Mouse (Mus musculus) CD4-positive, CD25-positive, alpha-beta regulatory T cell, adult 4 months (primary cell): ENCODE results near the gene A4galt. TPM values are rescaled to one million over a fixed set of nuclear protein-coding genes. Genes with fewer than 3 reads are reported as not detected.
"Not testable (repeated sequence)": the region's sequence is repeated elsewhere in the genome, so short reads cannot be mapped to it uniquely, and the experiment has no call there.

Experiments
- ATAC-seq: one replicate; pipeline ENCODE4 v1.8.0; 2017
- polyA plus RNA-seq, 2 experiments: library from polyadenylated mRNA; unstranded; fragments of 100-300 nt; shearing (Covaris generic); gene quantifications; one replicate each; pipeline ENCODE4 v1.2.1; 2017

A4galt gene
- not detected for polyA plus RNA-seq

- no peak for ATAC-seq
Observed at GRCm38 (mm10) chr15:83251176-83252004, at the start of gene A4galt. Gene A4galt, minus strand, starts transcription at chr15:83251774.

DNA sequence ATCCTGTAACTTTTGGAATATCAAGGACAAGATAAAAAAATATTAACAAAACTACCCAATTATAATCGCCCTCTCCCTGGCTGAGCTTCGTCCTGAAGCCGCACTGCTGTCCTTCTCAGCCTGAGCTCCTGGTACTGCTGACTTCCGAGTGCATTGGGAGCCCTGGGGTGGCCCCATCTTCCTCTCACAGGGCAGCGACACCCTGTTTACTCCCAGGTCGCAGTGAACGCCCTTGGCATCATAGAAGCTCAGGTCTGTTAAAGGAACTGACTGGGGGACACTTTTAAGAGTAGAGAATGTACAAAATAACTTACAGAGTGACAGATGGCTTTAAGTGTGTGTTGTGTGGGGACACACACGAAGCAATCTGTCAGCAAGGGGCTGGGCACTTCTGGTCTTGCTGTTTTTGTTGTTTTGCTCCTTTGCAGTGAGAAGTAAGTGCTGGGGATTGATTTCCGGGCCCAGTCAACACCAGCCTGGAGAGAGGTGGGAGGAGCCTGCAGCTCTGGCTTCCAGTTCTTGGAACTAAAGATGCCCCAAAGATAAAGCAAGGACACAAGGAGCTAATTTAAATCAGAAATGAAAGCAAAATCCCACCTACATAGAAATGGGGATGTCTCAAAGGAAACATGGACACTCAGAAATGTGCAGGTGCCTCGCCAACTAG lies 48.5 kb upstream of the A4galt start:
- ATAC-seq = no peak

DNA sequence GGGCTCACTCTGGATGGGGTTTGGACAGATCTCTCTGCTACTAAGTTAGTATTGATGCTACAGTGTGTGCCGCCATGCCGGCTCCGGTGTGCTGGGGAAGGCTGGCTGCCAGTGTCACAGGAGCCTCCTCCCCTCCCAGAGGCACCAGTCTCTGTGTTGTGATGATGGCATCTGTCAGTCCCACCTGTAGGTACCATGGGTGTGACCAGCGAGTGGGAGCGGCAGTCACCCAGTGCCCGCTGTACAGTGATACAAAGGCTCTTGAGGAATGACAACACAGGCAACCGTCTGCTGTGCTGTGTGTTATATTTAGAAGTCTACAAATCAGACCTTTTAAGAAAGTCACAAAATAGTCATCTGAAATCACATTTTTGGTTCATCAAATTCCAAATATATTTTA lies 47.9 kb upstream of the A4galt start:
- no peak for ATAC-seq

GRCm38 (mm10) chr15:83298810-83299209 lies 47.2 kb upstream of the A4galt start:
- ATAC-seq = no peak

DNA sequence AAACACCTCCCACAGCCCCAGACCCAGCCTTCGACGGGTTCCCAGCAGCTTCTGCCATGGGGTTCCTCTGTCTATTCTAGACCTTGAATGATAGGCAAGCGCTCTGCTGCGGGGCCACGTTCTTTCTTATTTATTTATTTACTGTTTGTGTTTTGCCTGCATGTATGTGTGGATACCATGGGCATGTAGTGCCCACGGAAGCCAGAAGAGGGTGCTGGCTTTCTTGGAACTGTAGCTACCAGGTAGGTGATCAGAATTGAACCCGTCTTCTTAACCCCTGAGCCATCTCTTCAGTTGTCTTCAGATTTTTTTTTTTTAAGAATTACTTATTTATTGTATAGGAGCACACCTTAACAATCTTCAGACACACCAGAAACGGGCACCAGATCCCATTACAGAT lies 46.7 kb upstream of the A4galt start:
- no peak for ATAC-seq

- no peak for ATAC-seq
Observed at GRCm38 (mm10) chr15:83296771-83297311, 45.3 kb upstream of the A4galt start.

DNA sequence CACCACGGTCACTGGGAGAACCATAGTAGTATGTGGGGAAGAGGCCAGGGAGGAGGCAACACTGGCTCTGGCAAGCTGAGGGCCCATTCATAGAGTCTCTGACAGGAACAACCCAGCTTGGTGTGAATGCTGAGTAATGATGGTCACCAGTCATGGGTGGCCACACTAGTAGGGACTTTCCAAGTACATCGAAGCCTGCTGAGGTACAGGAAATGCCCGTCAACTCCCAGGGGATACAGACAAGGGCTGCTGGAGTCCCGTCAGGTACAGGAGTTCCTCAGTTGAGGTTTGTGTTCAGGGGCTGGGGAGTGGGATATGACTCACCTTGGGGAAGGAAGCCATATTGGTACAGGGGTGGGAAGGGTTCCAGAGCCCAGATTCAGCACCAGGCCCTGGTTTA lies 44.5 kb upstream of the A4galt start:
- ATAC-seq = no peak

DNA sequence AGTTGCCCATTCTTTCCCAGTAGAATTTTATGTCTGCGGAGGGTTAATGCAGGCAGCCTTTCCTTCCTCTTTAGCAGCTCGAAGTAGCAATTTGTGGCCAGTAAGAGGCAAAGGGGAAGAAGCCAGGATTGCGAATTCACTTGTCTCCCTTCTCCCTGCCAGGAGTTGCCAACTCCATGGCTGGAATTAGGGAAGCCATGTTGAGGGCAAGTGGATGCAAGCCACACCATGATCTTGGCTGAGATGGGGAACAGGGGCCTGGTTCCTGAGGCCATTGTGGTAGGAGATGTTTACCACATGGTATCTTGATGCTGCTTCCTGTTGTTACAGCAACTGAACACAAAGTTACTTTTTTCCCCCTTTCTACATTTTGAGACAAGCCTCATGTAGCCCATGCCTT lies 43.4 kb upstream of the A4galt start:
- no peak for ATAC-seq

GRCm38 (mm10) chr15:83293706-83294645 lies 42.4 kb upstream of the A4galt start:
- ATAC-seq = no peak

- no peak for ATAC-seq
Observed at GRCm38 (mm10) chr15:83293144-83293543, 41.6 kb upstream of the A4galt start.

DNA sequence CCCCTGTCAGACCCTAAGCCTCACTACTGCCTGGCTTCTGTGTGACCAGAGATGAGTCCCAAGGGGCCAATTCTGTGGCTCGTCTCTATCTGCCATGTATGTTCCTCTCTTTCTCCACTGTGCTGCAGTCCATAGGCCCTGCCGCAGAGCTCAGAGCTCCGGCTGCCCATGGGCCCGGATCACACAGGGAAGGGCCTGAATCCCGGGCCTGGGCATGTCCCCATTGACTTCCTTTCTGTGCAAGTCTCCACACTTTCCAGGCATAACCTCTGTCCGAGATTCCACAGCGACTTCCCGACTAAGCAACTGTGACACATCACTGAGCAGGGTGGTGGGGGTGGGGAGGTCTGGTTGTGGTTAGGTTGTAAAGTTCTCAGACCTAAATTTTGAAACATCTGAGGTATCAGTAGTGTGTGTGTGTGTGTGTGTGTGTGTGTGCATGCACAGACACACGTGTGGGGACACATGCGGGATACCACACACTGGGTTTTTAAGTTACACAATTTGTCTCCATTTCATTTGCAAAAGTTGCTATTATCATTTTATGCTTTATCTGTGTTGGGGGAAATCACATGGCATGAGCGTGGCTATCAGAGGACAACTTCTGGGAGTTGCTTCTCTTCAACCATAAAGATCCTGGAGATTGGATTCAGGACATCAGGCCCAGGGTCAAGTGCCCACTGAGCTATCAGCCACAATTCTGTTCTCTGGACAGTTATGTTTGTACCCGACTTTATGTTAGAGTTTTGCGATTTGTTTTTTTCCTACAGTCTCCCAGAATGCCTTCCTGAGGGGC lies 40.9 kb upstream of the A4galt start:
- no peak for ATAC-seq

- no peak for ATAC-seq
Observed at GRCm38 (mm10) chr15:83290899-83291298, 39.3 kb upstream of the A4galt start.

DNA sequence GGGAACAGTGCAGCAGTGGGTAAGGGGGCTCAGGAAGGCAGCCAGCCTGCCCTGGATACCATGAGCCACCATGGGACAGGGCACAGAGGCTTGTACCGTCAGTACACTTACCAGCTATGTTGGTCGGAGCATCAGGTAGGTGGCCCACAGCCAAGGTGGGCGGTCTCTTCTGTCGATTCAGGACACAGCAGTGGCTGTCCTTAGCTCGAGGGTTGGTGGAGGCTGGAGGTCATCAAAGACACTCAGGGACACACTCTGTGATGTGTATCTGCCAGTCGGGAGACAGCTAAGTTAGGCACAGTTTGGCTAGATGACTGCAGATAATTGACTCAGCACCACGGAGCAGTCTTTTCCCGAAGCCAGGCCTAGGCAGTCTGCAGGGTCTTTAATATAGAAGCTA lies 33.3 kb upstream of the A4galt start:
- ATAC-seq = no peak

- no peak for ATAC-seq
Observed at GRCm38 (mm10) chr15:83282397-83282796, 30.8 kb upstream of the A4galt start.

GRCm38 (mm10) chr15:83281303-83281702 lies 29.7 kb upstream of the A4galt start:
- ATAC-seq = no peak

DNA sequence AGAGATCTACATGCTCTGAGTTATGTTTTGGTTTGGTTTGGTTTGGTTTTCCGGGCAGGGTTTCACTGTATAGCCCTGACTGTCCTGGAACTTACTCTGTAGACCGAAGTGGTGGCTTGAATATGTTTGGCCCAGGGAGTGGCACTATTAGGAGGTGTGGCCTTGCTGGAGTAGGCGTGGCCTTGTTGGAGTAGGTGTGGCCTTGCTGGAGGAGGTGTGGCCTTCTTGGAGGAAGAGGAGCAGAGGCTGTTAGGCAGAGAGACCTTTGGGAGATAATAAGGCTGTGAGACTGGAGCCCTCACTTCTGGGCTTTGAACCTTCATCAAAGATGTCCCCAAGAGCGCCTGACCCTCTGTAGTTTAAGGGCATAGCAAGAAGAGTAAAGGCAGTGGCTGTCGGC lies 27.0 kb upstream of the A4galt start:
- ATAC-seq = no peak

- no peak for ATAC-seq
Observed at GRCm38 (mm10) chr15:83277451-83277850, 25.9 kb upstream of the A4galt start.

- ATAC-seq = not testable (repeated sequence)
Observed at GRCm38 (mm10) chr15:83274237-83274636, 22.7 kb upstream of the A4galt start.

DNA sequence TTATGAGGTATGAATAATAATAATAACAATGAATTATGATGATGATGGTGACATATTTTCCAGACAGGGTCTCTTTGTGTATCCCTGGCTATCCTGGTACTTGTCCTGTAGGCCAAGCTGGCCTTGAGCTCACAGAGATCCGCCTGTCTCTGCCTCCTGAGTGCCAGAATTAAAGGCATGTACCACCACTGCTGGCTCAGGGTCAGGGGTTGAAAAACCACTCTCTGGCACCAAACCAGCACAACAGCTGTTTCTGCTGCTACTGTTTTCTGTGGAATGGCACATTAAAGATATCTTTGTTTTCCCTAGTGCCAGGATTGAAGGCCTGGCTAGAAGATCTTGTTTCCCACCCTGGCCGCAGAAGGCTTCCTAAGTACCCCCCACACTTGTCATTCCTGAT lies 21.4 kb upstream of the A4galt start:
- ATAC-seq = no peak

GRCm38 (mm10) chr15:83271221-83271620 lies 19.6 kb upstream of the A4galt start:
- ATAC-seq = not testable (repeated sequence)

DNA sequence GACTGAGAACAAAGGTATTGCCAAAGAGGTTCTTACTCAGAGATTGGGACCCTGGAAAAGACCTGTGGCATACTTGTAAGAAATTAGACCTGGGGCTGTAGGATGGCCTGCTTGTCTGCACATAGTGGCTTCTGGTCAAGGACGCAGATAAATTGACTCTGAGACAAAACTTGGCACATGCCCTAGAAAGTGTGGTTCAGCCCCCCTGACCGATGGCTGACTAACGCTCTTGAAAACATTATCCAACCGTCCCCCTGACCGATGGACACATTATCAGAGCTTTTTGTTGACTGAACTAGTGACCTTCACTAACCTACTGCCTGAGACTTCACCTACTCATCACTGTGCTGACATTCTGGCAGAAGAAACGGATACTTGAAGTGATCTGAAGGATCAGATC lies 18.4 kb upstream of the A4galt start:
- not testable (repeated sequence) for ATAC-seq

- not testable (repeated sequence) for ATAC-seq
Observed at GRCm38 (mm10) chr15:83268428-83268827, 16.9 kb upstream of the A4galt start.
